Mouse (Mus musculus) telencephalon, adult 2 months (tissue): ENCODE measurements at regions not wholly inside any gene's neighbourhood (a gene's known extent, or its start where the extent isn't known, plus 50 kb on each side); places are given as distances from the start of the nearest gene placed in this dataset.
A peak's percentile ranks its signal among the peaks of the same experiment; 100 is the strongest.

Experiments used
- DNase-seq: peaks from one replicate; pipeline ENCODE4 v3.0.0-alpha.2; 2011; ENCODE audit warnings: low read depth, low spot score

DNA sequence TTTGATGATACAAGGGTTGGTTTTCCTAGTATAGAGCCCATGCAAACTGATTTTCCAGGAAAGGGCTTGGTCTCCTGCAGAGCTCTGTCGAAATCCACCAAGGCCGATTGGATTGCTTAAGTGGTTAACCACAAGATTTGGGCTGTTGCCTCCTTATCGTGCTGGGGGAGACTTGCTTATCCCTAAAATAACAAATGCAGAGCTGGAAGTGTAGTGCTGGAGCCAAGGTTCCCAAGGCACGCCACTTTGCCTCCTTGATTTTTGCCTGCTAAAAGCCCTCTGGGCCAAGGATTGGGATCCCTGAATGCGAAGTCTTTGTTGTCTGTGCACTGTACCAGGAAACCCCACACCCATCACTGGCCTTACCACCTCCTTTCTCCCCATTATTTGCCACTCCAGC lies 52.8 kb upstream of the Tmem178 start:
- no peak for DNase-seq

DNA sequence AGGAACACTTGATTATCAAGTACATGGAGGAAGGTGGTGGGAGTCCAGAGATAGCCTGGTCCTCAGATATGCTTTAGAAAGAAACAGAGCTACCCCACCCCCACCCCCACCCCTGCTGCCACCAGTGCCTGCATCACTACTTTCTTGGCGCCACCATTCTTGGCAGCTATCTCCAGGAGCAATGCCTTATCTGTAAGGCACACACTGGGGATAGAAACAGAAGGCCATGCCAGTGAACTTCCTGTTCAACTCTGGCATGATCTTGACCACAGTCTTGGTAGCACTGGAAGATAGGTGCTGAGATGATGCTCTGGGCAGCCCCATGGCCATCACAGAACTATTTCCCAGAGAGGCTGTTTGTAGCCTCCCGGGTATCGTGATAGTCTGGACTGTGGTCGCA lies 55.3 kb upstream of the Tmem178 start:
- no peak for DNase-seq

DNA sequence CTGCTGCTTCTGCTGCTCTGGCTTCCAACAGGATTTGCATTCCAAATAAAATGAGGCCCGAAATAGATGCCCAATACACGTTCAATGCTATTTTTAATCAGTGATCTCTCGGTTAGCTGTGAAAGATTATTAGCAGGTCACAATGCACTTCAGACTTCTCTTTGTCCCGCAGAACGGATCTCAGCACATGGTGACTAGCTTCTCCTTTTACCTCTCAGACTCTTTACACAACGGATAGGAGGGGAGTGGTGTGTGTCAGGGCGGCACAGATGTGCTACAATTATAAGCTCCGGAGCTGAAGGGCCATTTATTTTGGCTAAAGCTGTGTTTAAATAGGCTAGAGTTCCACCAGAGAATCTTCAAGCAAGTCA lies 56.7 kb upstream of the Tmem178 start:
- no peak for DNase-seq

DNA sequence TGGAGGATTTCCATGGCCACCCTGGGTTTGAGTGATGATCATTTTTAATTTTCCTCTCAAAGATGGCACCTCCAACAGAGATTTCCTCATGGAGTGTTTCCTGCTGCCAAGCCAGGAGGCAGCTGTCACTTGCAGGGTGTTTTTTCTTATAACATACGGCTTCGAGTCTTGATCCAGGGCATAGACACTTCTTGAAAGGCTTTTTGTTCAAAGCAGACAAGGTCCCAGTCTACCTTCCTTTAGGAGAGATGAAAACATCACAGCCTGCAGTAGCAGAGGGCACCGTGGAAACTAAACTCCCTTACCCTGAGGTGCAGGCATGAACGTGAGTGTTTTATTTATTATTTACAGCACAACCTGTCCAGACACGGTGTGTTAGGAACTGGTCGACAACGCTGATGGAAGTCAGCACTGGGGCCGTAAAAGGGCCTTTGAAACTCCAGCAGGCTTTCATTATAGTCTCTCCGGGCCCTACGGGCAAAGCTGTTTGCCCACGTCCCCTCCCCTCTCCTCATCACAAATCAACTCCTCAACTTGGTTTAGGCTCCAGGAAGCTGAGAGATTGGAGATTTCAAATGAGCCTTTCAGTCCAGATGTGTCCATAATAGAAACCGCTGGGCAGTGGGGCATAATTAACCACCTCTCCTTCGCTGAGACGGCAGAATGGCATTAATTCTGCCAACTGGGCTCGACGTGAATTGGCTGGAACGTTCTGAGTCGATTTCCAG lies 57.2 kb upstream of the Tmem178 start:
- no peak for DNase-seq

DNA sequence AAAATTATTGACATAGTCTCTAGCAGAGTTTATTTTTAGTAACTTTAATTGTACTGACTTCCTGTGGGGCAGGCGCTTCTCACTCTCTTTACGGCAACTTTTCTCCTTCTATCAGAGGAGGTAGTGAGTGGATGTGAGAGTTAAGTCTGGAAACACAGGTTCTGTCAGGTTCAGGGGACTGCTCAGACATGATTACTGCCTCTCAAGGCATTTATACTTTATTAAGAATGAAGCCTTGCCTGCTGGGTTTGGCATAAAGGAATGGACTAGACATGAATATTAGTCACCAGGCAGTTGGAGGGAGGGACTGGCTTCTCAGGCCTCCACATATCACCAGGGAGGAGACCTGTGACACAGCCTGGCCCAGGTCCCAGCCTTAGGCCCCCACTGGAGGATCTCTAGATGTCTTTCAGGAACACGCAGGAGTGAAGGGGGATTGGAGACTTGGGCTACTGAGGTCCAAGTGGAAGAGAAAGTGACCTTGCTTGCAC lies 58.2 kb upstream of the Tmem178 start:
- DNase-seq, result no peak

DNA sequence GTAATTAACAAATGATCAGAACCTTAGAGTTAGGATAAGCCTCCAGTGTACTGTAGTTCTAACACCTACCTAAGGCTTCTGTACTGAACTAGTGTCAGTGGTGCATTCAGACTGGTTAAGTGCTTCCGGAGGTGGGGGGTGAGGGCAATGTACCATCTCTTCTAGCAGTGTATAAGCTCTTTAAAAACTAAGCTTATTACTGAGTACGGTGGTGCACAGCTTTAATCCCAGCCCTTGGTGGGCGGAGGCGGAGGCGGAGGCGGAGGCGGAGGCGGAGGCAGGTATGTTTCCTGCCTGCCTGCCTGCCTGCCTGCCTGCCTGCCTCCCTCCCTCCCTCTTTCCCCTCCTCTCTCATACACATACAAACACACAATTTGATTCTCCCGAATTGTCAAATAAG lies 58.7 kb upstream of the Tmem178 start:
- no peak for DNase-seq

DNA sequence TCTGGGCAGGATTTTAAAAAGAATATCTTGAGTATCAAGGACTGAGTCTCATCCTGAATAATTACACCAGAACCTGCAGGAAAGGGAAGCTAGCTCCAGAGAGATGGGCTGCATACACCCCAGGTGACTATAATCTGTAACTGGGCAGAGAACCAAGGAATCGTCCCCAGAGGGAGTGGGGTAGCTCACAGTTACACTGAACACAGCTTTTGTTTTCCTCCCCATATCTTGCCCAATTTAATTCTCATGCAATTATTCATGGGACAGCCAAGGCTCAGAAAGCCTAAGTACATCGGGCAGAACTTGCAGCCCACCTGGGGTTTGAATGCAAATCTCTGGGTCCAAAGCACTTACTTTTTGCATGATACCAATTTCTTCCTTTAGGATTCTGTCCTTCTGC lies 59.5 kb upstream of the Tmem178 start:
- DNase-seq, result no peak

DNA sequence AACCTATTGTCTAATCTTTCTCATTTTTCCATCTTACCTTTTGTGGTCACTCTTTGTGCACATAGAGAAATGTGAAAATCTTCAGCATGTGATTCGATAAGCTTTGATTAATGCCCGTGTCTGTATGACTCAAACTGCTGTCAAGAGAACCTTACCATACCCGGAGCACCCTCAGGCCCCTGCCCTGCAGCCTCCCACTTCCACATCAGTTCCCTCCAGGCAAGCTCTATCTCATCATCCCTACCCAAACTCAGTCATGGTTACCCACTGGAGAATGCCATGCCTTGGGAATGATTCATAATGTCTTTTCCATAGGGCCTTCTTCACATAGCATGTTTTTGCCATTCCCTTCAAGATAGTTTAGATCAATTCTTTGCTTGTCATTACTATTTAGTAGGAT lies 62.0 kb upstream of the Tmem178 start:
- DNase-seq, result no peak

DNA sequence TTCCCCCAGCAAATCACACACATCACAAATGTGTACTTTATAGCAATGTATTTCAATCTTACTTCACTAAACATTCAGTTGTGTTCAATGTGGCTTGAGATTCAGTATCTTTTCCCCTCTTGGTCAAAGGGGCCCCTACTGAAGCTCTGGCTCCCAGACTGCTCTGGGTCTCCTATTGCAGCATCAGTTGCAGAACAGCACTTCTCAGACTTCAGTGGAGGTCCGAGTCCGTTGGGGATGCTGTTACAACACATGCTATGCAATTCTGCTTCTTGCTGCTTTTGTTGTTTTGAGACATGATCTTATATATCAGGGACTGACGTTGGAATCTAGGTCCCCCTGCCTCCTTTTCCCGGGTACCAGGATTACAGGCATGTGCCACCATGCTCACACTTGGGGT lies 64.1 kb upstream of the Tmem178 start:
- no peak for DNase-seq

DNA sequence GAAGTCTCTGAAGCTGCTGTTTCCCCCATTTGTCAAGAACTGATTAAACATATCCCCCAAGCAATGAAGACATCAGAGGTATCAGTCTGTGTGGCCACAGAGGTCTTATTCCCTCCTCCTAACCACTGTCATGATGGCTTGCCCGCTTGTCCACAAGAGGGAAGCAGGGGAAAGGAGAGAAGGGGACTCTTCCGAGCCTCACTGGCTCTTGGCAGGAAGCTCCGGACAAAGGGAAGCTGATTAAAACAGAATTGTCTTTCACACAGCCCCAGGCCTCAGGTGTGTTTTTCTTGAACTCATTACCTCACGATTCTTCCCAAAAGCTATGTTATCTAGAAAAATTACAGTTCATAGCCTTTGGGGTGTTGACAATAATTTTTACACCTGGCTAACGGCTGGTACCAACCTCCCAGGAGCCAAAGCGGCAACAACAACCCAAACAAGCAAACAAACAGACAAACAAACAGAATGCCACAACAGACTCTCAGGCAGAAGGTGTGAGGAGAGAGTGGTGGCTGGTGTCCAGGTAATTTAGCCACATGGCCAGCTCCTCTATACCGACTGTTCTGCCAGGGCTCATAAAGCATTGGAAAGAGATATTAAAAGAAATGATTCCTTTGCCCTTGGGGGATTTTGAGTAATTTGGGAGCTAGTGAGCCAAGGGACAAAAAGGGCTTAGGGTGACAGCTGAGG lies 68.9 kb upstream of the Tmem178 start:
- DNase-seq, result no peak

DNA sequence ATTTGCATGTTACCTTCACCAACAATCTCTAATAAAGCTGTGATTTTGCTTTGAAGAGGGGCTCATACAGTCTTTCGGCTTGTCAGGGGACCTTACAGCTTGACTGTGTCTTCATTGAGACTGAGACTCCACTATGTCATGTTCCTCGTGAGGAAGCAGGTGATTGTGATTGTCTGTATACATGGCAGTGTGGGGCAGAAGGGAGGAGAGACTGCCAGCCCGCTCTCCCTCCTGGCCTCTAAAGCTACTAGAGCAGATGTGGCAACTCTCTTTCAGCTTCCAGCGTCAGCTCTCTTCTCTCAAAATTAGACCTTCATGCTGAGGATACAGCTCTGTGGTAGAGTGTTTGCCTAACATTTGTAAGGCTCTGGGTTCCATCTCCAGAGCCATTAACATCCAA lies 73.5 kb upstream of the Tmem178 start:
- DNase-seq, result no peak

DNA sequence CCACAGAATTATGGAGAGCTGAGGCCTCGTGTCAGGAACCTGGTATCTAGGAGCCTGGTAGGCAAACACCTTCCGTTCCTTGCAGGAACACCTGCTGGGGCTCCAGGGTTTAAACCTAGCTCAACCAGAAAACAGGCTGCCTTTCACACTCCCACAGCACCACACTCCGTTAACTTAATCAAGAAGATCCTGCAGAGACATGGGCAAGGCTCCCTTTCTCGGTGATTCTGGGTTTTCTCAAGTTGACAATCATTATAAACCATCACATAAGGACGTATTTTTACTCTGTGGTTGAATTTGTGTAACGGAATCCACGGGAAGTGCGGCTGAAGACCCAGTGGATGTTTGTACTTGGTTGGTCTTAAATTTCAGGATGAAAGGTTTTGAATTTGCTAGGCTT lies 82.1 kb upstream of the Tmem178 start:
- DNase-seq, result no peak

DNA sequence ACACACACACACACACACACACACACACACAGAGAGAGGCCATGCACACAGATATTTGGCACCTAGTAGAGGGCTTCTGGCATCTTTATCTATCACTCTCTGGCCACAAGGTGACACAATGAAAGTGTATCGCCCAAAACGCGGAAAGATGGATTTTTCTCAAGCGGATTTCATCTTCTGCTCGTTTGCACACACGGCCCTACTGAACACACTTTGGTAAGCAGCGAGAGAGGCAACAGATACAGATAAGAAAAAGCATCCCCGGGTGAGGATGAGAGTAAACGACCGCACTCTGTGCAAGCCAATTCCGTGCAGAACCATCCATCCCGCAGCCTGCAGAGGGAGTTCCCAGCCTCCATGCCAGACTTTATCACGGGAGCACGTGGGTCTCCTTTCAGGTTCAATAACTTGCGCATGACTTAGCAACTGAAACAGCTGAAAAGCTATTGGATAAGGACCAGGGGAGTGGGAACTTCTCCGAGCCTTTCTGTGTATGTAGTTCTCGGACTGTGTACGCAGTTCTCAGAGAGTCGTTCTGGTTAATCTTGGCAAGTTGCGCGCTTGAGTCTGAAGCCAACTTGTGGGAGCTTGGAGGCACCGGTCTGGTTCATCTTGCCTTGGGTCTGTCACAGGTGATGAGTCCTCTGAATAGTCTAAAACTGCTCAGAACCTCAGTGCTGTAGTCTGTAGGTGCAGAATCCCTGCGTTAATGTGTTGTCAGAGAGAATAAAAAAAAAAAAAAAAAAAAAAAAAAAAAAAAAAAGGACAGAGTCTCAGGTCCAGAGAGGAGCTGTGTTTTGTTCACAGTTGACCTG lies 97.2 kb upstream of the Tmem178 start:
- no peak for DNase-seq

DNA sequence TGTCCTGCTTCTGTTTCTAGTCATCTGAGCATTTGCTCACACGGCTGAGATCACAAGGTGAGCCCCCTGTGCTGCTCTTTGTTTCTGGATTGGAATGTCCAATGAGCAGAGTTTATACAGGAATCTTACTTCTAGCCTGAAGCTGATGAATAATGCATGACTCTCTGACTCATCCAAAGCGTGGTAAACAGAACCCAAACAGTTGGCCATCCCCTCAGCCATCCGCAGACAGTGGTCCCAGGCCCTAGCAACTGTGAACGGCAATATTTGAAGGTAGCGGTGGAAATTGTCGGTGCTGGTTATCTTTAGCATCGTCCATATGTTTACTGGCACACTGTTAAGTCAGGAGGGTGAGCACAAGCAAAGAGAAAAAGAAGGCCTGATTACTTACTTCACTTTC lies 99.1 kb upstream of the Tmem178 start:
- DNase-seq, result peak; percentile 64

DNA sequence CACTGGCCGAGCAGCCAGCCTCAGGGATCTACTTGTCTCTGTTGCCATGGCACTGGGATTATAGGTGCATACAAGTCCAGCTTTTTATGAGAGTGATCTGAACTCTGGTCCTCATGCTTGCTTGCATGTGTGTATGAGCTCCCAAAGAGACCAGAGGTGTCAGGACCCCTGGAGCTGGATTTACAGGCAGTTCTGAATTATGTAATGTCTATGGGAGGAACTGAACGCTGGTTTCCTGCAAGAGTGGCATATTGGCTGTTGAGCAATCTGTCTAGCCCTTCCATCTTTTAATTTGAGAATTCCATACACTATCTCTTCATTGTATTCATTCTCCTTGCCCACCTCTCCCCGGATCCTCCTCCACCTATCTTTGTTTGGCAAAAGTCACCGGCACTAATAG lies 102.5 kb upstream of the Tmem178 start:
- no peak for DNase-seq

DNA sequence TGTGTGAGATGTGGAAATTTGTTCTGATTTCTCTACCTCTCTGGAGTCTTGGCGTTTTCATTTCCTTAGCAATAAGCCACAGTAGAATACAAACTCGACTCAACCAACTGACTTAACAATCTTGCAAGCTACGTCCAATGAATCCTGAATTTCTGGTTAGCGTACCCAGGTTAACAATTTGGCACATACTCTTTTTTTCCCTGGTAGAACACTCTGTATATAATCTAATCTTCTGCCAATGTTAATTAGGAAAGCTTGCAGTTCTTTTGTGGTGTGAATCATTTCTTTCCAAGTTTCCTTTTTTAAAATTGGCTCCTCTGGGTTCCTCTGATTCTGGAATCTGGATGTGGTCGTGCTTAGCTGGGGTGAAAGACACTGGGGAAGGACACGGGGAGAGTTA lies 103.5 kb upstream of the Tmem178 start:
- peak; percentile 64 for DNase-seq

DNA sequence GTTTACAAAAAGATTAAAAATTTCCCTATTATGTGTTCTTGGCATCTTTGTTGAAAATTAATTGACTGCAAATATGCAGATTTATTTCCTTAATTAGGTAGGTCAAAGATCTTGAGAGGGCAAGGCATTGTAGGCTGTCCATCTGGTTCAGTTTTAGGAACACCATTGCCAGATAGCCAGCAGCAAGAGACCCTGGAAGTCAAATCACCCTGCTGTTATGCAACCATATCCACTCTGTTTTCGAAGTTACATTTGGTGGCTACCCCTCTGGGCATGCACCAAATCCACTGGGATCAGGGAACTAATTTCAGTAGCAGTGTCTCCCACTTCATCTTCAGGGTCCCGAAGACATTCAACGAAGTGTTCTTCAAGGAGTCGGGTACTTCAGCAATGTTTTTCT lies 104.0 kb upstream of the Tmem178 start:
- no peak for DNase-seq

DNA sequence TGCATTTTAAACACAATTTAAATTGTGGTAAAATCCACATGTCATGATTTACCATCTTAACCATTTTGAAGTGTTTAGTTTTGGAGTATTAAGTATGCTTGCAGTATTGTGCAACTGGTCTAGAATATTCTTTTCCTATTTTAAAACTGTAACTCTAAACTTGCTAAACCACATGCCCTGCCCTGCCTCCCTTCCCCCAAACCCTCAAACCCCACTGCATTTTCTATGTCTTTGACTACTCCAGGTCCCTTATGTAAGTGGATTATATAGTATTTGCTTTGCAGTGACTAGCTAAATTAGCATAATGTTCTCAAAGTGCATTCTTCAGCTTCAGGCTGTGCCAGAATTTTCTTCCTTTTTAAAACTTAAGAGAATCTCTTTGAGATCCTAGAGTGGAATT lies 106.4 kb upstream of the Map4k3 start:
- peak; percentile 60 for DNase-seq

DNA sequence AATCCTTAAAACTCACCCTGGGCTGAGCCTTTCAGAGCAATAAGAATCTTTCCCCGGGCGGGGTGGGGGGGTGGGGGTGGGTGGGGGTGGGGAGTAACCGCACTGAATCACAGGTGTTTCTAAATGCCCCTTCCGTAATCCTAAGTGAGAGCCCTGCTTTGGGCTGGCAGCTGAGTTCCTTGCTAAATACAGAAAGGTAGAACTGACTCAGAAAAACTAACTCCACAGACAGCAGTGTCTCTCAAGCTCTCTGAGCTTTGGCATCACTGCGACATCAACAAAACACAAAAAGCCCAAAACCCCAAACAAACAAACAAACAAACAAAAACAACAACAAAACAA lies 105.9 kb upstream of the Map4k3 start:
- DNase-seq, result no peak

DNA sequence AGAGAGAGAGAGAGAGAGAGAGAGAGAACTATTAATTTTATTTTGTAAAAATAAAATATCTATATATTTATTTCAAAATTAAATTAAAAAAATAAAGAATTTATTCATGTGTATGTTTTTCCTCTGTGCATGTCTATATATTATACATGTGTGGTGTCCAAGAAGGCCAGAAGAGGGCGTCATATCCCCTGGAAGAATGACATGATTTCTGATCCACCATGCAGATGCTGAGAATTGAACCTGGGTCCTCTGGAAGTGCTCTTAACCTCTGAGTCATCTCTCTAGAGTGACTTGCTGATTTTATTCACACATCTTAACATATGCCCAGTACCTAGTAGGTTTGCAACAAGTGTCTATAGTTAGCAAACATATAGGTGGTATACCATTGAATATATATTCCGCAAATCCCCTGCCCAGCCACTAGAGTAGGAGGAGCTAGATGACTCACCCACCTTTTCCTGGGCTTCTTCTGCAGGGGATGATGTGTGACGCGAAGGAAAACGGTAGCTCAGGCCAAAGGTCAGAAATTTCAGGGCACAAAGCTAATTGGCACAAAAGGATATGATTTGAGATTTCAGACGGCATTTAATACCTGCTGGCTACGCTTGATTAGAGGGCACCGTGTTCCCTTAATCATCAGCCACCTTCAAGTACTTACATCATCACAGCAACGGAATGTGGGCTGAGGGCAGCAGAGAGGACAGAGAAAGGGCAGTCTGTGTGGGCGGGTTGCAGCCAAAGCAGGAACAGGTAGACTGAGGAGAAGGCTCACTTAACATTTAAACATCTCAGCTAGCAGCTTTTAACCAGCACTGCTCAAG lies 105.3 kb upstream of the Map4k3 start:
- no peak for DNase-seq

DNA sequence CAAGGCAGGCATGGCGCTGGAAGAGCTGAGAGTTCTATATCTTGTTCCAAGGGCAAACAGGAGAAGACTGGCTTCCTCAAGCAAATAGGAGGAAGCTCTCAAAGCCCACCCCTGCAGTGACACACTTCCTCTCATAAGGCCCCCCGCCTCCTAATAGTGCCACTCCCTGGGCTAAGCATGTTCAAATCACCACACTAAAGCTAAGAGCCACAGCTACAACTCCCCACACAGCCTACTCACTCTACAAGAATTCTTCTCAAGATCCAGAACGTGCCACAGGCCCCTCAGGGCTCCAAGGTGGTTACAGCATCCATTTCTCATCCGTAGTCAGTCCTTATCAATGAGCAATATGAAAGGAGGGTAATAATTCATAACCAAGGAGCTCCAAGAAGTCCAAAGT lies 103.4 kb upstream of the Map4k3 start:
- no peak for DNase-seq

DNA sequence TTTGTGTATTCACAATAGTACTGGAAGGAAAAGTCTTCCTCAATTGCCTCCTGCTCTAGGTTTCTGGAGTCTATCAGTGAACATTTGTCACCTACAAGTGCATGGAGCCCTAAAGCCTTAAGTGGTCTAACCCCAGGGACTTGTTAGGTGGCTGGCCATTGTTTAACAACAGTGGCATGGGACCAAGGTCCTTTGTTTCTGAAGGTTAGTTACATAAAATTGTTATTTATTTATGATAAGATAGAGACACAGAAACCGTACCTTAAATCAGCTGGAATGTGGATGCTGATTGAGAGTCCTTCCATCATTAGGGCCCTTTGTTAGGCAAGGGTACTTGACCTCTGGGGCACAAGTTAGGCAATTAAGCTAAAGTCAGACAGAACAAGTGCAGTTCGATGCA lies 99.6 kb upstream of the Map4k3 start:
- DNase-seq, result no peak
